Mouse (Mus musculus) MEL (cell line): ENCODE results near the gene Ppp1r37. TPM values are rescaled to one million over a fixed set of nuclear protein-coding genes. Genes with fewer than 3 reads are reported as not detected.

Source experiments
- DNase-seq: peaks from one replicate; pipeline ENCODE4 v3.0.0; 2011; ENCODE audit warnings: low read depth, low spot score
- H3K27ac ChIP-seq: 2 replicates; pipeline ENCODE4 v1.5.1; 2012; ENCODE audit warnings: low read depth, mild to moderate bottlenecking, control low read depth, low read length, moderate library complexity; ENCODE audit not compliant: control insufficient read depth
- H3K27me3 ChIP-seq, 2 experiments: fragments of 150-350 bp in 1 of 2; sonication (generic) in 1 of 2; 2 replicates each; pipeline ENCODE4 v1.6.1; 2012; ENCODE audit warnings: low read length in 2 of 2, mild to moderate bottlenecking in 2 of 2, improper control_type of control experiment in 1 of 2, moderate library complexity in 1 of 2; ENCODE audit not compliant: insufficient read depth in 2 of 2, control insufficient read depth in 1 of 2
- H3K36me3 ChIP-seq, 2 experiments: 2 replicates each; pipeline ENCODE4 v1.6.1; 2012 to 2014; ENCODE audit warnings: low read length in 2 of 2, improper control_type of control experiment in 1 of 2, inconsistent platforms in 1 of 2, mild to moderate bottlenecking in 1 of 2; ENCODE audit not compliant: insufficient read depth in 2 of 2, control insufficient read depth in 1 of 2
- H3K4me1 ChIP-seq, 2 experiments: fragments of 150-350 bp in 1 of 2; sonication (generic) in 1 of 2; 2 replicates each; pipeline ENCODE4 v1.6.1; 2012; ENCODE audit warnings: low read length in 2 of 2, improper control_type of control experiment in 1 of 2, mild to moderate bottlenecking in 1 of 2; ENCODE audit not compliant: insufficient read depth in 2 of 2, control insufficient read depth in 1 of 2
- H3K4me3 ChIP-seq, 2 experiments: fragments of 150-350 bp in 1 of 2; sonication (generic) in 1 of 2; 2 replicates each; pipeline ENCODE4 v1.5.1; 2012; ENCODE audit warnings: low read depth in 2 of 2, low read length in 2 of 2, mild to moderate bottlenecking in 2 of 2, moderate library complexity in 2 of 2, control low read depth in 1 of 2, improper control_type of control experiment in 1 of 2; ENCODE audit not compliant: control insufficient read depth in 1 of 2, insufficient read depth in 1 of 2
- H3K79me2 ChIP-seq: 2 replicates; pipeline ENCODE4 v1.6.1; 2012; ENCODE audit warnings: mild to moderate bottlenecking, low read length, moderate library complexity; ENCODE audit not compliant: control insufficient read depth, poor library complexity, insufficient read depth
- H3K9ac ChIP-seq: 2 replicates; pipeline ENCODE4 v1.6.1; 2012; ENCODE audit warnings: low read depth, mild to moderate bottlenecking, control low read depth, low read length, moderate library complexity; ENCODE audit not compliant: control insufficient read depth, poor library complexity, severe bottlenecking
- H3K9me3 ChIP-seq: fragments of 150-350 bp; sonication (generic); replicated peaks from 2 replicates; pipeline ENCODE4 v1.6.1; 2012; ENCODE audit warnings: mild to moderate bottlenecking, low read length, improper control_type of control experiment, moderate library complexity; ENCODE audit not compliant: insufficient read depth
- CTCF ChIP-seq, 3 experiments: IDR thresholded peaks in 2 of 3; conservative IDR thresholded peaks in 1 of 3; 2 replicates each; pipeline ENCODE4 v1.5.1; 2011 to 2012; ENCODE audit warnings: low read length in 3 of 3, low read depth in 2 of 3, mild to moderate bottlenecking in 2 of 3, improper control_type of control experiment in 1 of 3, inconsistent platforms in 1 of 3, mixed read lengths in 1 of 3, moderate library complexity in 1 of 3; ENCODE audit not compliant: control insufficient read depth in 1 of 3, insufficient read depth in 1 of 3, poor library complexity in 1 of 3, severe bottlenecking in 1 of 3
- E2F4 ChIP-seq: IDR thresholded peaks from 2 replicates; pipeline ENCODE4 v1.6.1; 2011; ENCODE audit warnings: low read depth, low read length, improper control_type of control experiment, borderline replicate concordance
- EP300 ChIP-seq, 2 experiments: IDR thresholded peaks; 2 replicates each; pipeline ENCODE4 v1.6.1; 2011; ENCODE audit warnings: improper control_type of control experiment in 2 of 2, low read length in 2 of 2, low read depth in 1 of 2, mild to moderate bottlenecking in 1 of 2
- ETS1 ChIP-seq: IDR thresholded peaks from 2 replicates; pipeline ENCODE4 v1.6.1; 2012; ENCODE audit warnings: low read depth, mild to moderate bottlenecking, inconsistent platforms, low read length, improper control_type of control experiment, moderate library complexity
- GABPA ChIP-seq: IDR thresholded peaks from 2 replicates; pipeline ENCODE4 v1.6.1; 2012; ENCODE audit warnings: low read depth, mild to moderate bottlenecking, inconsistent platforms, low read length, improper control_type of control experiment, moderate library complexity
- HCFC1 ChIP-seq: IDR thresholded peaks from 2 replicates; pipeline ENCODE4 v1.6.1; 2012; ENCODE audit warnings: low read depth, mild to moderate bottlenecking, inconsistent platforms, low read length, improper control_type of control experiment, moderate library complexity
- JUND ChIP-seq: IDR thresholded peaks from 2 replicates; pipeline ENCODE4 v1.6.1; 2011; ENCODE audit warnings: low read depth, mild to moderate bottlenecking, improper control_type of control experiment, low read length
- KAT2A ChIP-seq: conservative IDR thresholded peaks from 2 replicates; pipeline ENCODE4 v1.6.1; 2012; ENCODE audit warnings: low read depth, low read length, improper control_type of control experiment, inconsistent platforms
- MAFK ChIP-seq: IDR thresholded peaks from 2 replicates; pipeline ENCODE4 v1.6.1; 2011; ENCODE audit warnings: low read depth, mild to moderate bottlenecking, low read length, improper control_type of control experiment, borderline replicate concordance
- MAX ChIP-seq: IDR thresholded peaks from 2 replicates; pipeline ENCODE4 v1.6.1; 2011; ENCODE audit warnings: low read length, improper control_type of control experiment
- MAZ ChIP-seq: IDR thresholded peaks from 2 replicates; pipeline ENCODE4 v1.6.1; 2012; ENCODE audit warnings: low read depth, mild to moderate bottlenecking, inconsistent platforms, low read length, improper control_type of control experiment
- MYB ChIP-seq: IDR thresholded peaks from 2 replicates; pipeline ENCODE4 v1.6.1; 2011; ENCODE audit warnings: mild to moderate bottlenecking, low read depth, low read length, improper control_type of control experiment
- MYC ChIP-seq: IDR thresholded peaks from 2 replicates; pipeline ENCODE4 v1.6.1; 2011; ENCODE audit warnings: low read depth, mild to moderate bottlenecking, low read length, improper control_type of control experiment, moderate library complexity
- NELFE ChIP-seq: IDR thresholded peaks from 2 replicates; pipeline ENCODE4 v1.6.1; 2011; ENCODE audit warnings: low read depth, low read length, improper control_type of control experiment
- NRF1 ChIP-seq: IDR thresholded peaks from 2 replicates; pipeline ENCODE4 v1.6.1; 2014; ENCODE audit warnings: low read depth, mild to moderate bottlenecking, inconsistent platforms, low read length, improper control_type of control experiment, moderate library complexity; ENCODE audit not compliant: poor library complexity, insufficient read depth, severe bottlenecking
- POLR2A ChIP-seq, 2 experiments: IDR thresholded peaks; 2 replicates each; pipeline ENCODE4 v1.6.1; 2011 to 2012; ENCODE audit warnings: low read length in 2 of 2, mild to moderate bottlenecking in 2 of 2, control low read depth in 1 of 2, improper control_type of control experiment in 1 of 2, low read depth in 1 of 2, moderate library complexity in 1 of 2; ENCODE audit not compliant: control insufficient read depth in 1 of 2, insufficient read depth in 1 of 2, poor library complexity in 1 of 2
- RAD21 ChIP-seq: IDR thresholded peaks from 2 replicates; pipeline ENCODE4 v1.6.1; 2011; ENCODE audit warnings: mild to moderate bottlenecking, low read depth, low read length, improper control_type of control experiment
- SMC3 ChIP-seq: IDR thresholded peaks from 2 replicates; pipeline ENCODE4 v1.6.1; 2011; ENCODE audit warnings: low read depth, low read length, improper control_type of control experiment
- TBP ChIP-seq: IDR thresholded peaks from 2 replicates; pipeline ENCODE4 v1.8.0; 2011; ENCODE audit warnings: low read depth, low read length, improper control_type of control experiment
- TCF12 ChIP-seq: IDR thresholded peaks from 2 replicates; pipeline ENCODE4 v1.6.1; 2014; ENCODE audit warnings: low read depth, mild to moderate bottlenecking, inconsistent platforms, low read length, improper control_type of control experiment, moderate library complexity
- UBTF ChIP-seq: IDR thresholded peaks from 2 replicates; pipeline ENCODE4 v1.6.1; 2012; ENCODE audit warnings: low read depth, mild to moderate bottlenecking, inconsistent platforms, low read length, improper control_type of control experiment, moderate library complexity, borderline replicate concordance; ENCODE audit not compliant: insufficient read depth
- USF2 ChIP-seq, 2 experiments: IDR thresholded peaks; 2 replicates each; pipeline ENCODE4 v1.6.1; 2011 to 2012; ENCODE audit warnings: improper control_type of control experiment in 2 of 2, low read length in 2 of 2, borderline replicate concordance in 1 of 2, inconsistent platforms in 1 of 2, low read depth in 1 of 2, mild to moderate bottlenecking in 1 of 2; ENCODE audit not compliant: insufficient read depth in 1 of 2
- ZC3H11A ChIP-seq: IDR thresholded peaks from 2 replicates; pipeline ENCODE4 v1.6.1; 2012; ENCODE audit warnings: low read depth, mild to moderate bottlenecking, inconsistent platforms, low read length, improper control_type of control experiment
- ZMIZ1 ChIP-seq: IDR thresholded peaks from 2 replicates; pipeline ENCODE4 v1.6.1; 2012; ENCODE audit warnings: low read depth, mild to moderate bottlenecking, inconsistent platforms, low read length, improper control_type of control experiment, moderate library complexity
- ZNF384 ChIP-seq: IDR thresholded peaks from 2 replicates; pipeline ENCODE4 v1.6.1; 2012; ENCODE audit warnings: low read depth, mild to moderate bottlenecking, inconsistent platforms, low read length, improper control_type of control experiment
- polyA plus RNA-seq, 2 experiments: library from polyadenylated mRNA; stranded (reverse) in 1 of 2; unstranded in 1 of 2; fragments of >175 nt in 1 of 2; fragments of >200 nt in 1 of 2; gene quantifications; 2 replicates each; pipeline versions ENCODE4 v1.2.1 to v1.2.4; 2012; ENCODE audit warnings: low replicate concordance in 2 of 2, low read depth in 1 of 2; ENCODE audit not compliant: insufficient read length in 2 of 2, insufficient read depth in 1 of 2, missing spikeins in 1 of 2
- total RNA-seq: library from RNA; depleted of rRNA; stranded (reverse); fragments of 300-350 nt; gene quantifications from 2 replicates; pipeline ENCODE4 v1.2.3, GENCODE M21; 2012

The Ppp1r37 gene
- total and polyA plus RNA-seq, 3 experiments, result 13.6 to 29.0 TPM; not detected in 1

DNA sequence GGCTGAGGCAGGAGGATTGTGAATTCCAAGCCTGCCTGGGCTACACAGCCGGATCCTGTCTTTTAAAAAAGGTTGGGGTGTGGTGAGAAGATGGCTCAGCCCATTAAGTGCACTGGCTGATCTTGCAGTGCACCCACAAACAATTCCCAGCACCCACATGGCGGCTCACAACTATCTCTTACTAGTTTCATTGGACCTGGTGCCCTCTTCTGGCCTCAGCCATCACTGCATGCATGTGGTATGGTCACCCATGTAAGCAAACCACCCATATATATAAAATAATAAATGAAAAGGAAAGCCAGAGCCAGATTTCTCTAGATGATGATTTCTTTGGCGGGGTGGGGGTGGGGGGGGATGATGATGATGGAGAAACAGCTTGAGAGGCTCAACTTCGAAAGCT is 1.6 kb upstream of the Ppp1r37 start:
- H3K79me2 ChIP-seq, result peaks cover 28% of the 10 kb centered on the region
- peak overlapping the region in 1 of 2 experiments; percentile 10; a peak in 1 of 4 replicates for H3K4me3 ChIP-seq
- peaks cover 0 to 25% of the 10 kb centered on the region in 2 experiments; a peak in 2 of 4 replicates for H3K36me3 ChIP-seq
- H3K27me3 ChIP-seq, result no peaks in the 10 kb centered on the region
- no peaks in the 10 kb centered on the region for H3K9me3 ChIP-seq
- peaks cover 9 to 31% of the 10 kb centered on the region in 2 experiments; a peak in 3 of 4 replicates for H3K4me1 ChIP-seq
- H3K27ac ChIP-seq, result peak overlapping the region; percentile 96
- TF ChIP-seq HCFC1 (no peak; the same call in none of the 2 replicates), MAZ (no peak), E2F4 (no peak), ETS1 (no peak), MYC (peak; percentile 17; the same call in 1 of the 2 replicates), TCF12 (no peak), ZMIZ1 (no peak), NELFE (no peak; the same call in 1 of the 2 replicates), SMC3 (peak; percentile 28; the same call in 1 of the 2 replicates), KAT2A (no peak), POLR2A (IDR thresholded peaks at IDR 0.05; ENCODE audit: control insufficient read depth in 1 of 2, insufficient read depth in 1 of 2, low read depth in 1 of 2, low read length in 2 of 2, poor library complexity in 1 of 2) (0 out of 4 replicates have a peak, but pooled peaks of 1 of the 2 experiments have one; percentile 10), USF2 (IDR thresholded peaks at IDR 0.05; ENCODE audit: borderline replicate concordance in 1 of 2, insufficient read depth in 1 of 2, low read depth in 1 of 2, low read length in 2 of 2) (no peak), RAD21 (peak; percentile 34), MAFK (no peak), ZC3H11A (0 out of 2 replicates have a peak, but pooled peaks have one; percentile 35), EP300 (IDR thresholded peaks at IDR 0.05; ENCODE audit: low read depth in 1 of 2, low read length in 2 of 2) (no peak), JUND (no peak), NRF1 (no peak), MYB (no peak), MAX (no peak), CTCF (IDR thresholded peaks at IDR 0.05 in 2 of 3, conservative IDR thresholded peaks at IDR 0.05 in 1 of 3; ENCODE audit: control insufficient read depth in 1 of 3, insufficient read depth in 1 of 3, low read depth in 2 of 3, low read length in 3 of 3, poor library complexity in 1 of 3, severe bottlenecking in 1 of 3) (peak; percentile 32 to 51 (median 50)), TBP (0 out of 2 replicates have a peak, but pooled peaks have one; percentile 3), UBTF (no peak), ZNF384 (no peak), GABPA (no peak)
- peak overlapping the region; percentile 44 for H3K9ac ChIP-seq
- peak; percentile 82 for DNase-seq
